Mouse (Mus musculus): Measurements from ENCODE around the gene Cyp24a1. TPM values are rescaled to one million over a fixed set of nuclear protein-coding genes. Genes with fewer than 3 reads are reported as not detected.
"Not testable (repeated sequence)": the region's sequence is repeated elsewhere in the genome, so short reads cannot be mapped to it uniquely, and the experiment has no call there.

Gene Cyp24a1
- total RNA-seq, 2 experiments from 2014 or later, result not detected

- no peak for ATAC-seq (replicated peaks; ENCODE audit: low FRiP score, poor library complexity, severe bottlenecking)
Measured at GRCm38 (mm10) chr2:170498011-170498410, 1.1 kb upstream of the Cyp24a1 start.

GRCm38 (mm10) chr2:170496154-170496930 lies 603 bp downstream of the Cyp24a1 start, which contains the start of gene Pfdn4:
Gene Pfdn4 (plus strand): TSS chr2:170496428.
- no peak for ATAC-seq (replicated peaks; ENCODE audit: low FRiP score, poor library complexity, severe bottlenecking)

DNA sequence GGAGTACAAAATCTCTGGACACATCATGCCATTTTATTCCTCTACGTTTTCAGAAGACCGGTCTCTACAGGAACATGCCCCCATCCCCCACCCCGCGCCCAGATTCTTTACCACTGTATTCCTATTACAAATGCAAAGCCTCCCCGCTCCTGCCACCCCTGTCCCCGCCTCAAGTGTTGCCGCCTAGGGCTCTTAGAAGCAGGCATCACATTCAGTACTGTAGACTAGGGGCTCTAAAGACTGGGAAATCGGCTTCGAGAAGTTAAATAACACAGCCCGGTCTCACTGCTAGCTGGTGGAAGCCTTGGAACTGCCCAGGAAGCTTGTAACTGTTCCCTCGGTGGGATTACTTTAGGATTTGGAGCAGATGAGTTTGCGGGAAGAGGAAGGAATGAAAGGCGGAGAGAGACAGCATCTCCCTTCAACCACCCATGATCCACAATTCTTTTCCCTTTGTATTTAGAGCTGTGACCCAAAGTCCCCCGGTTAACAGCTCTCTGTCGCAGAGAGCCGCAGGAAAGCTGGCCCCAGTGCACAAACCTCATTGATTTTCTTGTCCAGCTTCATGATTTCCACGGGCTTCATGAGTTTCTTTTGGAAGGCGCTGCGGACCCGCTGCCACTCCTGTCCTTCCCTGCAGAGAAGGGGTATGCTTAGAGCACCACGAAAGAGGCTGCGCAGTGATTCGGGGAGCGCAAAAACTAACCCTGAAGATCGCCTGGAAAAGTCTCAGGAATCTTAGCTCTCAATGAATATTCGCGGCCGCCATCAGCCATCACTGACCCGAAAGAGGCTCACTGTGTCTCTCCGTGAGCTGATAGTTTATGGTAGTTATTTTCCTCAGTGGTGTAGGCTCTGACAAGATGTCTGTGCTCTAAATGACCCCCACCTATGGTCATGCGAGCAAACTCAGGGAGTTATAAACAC lies 1.9 kb downstream of the Cyp24a1 start:
- ATAC-seq (replicated peaks; ENCODE audit: low FRiP score, poor library complexity, severe bottlenecking), result no peak

- no peak for ATAC-seq (replicated peaks; ENCODE audit: low FRiP score, poor library complexity, severe bottlenecking)
Measured at GRCm38 (mm10) chr2:170487890-170488502, 8.9 kb downstream of the Cyp24a1 start.

GRCm38 (mm10) chr2:170487202-170487601 lies 9.7 kb downstream of the Cyp24a1 start:
- no peak for ATAC-seq (replicated peaks; ENCODE audit: low FRiP score, poor library complexity, severe bottlenecking)

GRCm38 (mm10) chr2:170483914-170484313 lies 13.0 kb downstream of the Cyp24a1 start:
- no peak for ATAC-seq (replicated peaks; ENCODE audit: low FRiP score, poor library complexity, severe bottlenecking)

- ATAC-seq (replicated peaks; ENCODE audit: low FRiP score, poor library complexity, severe bottlenecking), result no peak
Measured at GRCm38 (mm10) chr2:170482019-170482540, 14.9 kb downstream of the Cyp24a1 start.

DNA sequence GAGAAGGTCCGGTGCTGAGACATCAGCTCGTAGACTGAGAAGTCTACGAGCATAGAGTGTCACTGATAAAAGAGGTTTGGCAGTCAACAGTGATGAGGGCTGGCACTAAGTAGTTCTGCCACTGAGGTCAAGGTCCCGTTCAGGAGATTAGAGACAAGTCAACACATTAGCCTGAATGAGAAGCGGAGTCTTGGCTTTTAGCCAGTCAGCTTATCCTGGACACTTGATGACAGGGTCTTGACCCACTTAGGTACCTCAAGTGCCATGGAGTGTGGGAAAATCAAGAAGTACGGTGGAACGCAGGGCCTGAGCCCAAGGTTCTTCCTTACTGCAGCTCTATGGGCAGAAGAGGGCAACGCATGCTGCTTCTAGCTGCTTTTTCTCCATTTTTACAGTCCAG lies 20.3 kb downstream of the Cyp24a1 start:
- no peak for ATAC-seq (replicated peaks; ENCODE audit: low FRiP score, poor library complexity, severe bottlenecking)

DNA sequence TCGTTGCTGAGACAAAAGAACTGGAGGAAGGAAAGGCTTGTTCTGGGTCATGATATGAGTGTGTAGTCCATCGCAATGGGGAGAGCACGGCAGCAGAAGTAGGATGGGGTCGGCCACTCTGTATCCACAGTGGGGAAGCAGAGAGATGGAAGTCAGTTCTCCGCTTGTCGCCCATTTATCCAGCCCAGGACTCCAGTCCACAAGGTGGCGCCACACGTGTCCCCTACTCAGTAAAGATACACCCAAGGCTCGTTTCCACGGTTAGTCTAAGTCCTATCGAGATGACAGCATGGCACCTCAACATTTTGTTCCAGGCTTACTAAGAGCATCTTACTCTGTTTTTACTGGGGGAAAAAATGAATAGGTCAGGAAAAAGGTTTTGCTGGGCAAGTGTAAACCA lies 20.7 kb downstream of the Cyp24a1 start:
- no peak for ATAC-seq (replicated peaks; ENCODE audit: low FRiP score, poor library complexity, severe bottlenecking)

GRCm38 (mm10) chr2:170475164-170475563 lies 21.8 kb downstream of the Cyp24a1 start:
- ATAC-seq (replicated peaks; ENCODE audit: low FRiP score, poor library complexity, severe bottlenecking), result no peak

GRCm38 (mm10) chr2:170474125-170474524 lies 22.8 kb downstream of the Cyp24a1 start:
- ATAC-seq (replicated peaks; ENCODE audit: low FRiP score, poor library complexity, severe bottlenecking), result no peak

- ATAC-seq (replicated peaks; ENCODE audit: low FRiP score, poor library complexity, severe bottlenecking), result no peak
Measured at GRCm38 (mm10) chr2:170470591-170470990, 26.4 kb downstream of the Cyp24a1 start.

DNA sequence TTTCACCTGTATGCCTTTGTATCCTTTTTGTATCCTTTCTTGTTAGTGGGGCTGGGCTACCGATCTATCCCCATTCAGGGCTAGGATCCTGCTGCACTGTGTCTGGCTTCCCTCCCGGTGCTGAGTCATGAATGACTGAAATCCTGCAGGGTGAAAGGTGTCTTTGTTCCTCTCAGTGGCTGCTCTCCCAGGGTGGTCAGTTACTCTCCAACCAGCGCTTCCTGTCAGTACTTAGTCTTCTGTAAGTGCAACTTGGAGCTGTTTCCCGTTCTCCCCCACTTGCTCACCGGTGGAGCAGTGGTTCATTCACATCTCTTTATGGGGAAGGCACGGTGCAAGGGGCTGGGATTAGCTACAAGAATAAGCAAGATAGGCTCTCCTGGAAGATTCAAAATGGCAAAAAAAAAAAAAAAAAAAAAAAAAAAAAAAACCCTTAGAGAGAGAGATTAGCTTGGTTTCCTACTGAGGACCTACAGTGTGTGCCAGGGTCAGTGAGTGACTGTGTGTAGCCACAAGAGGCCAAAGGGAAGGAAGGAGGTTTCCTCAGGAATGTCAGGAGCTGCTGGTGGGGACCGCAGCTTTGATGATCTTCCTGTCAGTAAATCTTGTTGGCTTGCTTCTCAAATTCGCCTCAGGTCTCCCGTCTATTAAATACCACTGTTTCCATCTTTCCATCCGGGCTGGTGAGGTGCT lies 27.2 kb downstream of the Cyp24a1 start:
- ATAC-seq (replicated peaks; ENCODE audit: low FRiP score, poor library complexity, severe bottlenecking), result no peak

- no peak for ATAC-seq (replicated peaks; ENCODE audit: low FRiP score, poor library complexity, severe bottlenecking)
Measured at GRCm38 (mm10) chr2:170468009-170468408, 28.9 kb downstream of the Cyp24a1 start.

DNA sequence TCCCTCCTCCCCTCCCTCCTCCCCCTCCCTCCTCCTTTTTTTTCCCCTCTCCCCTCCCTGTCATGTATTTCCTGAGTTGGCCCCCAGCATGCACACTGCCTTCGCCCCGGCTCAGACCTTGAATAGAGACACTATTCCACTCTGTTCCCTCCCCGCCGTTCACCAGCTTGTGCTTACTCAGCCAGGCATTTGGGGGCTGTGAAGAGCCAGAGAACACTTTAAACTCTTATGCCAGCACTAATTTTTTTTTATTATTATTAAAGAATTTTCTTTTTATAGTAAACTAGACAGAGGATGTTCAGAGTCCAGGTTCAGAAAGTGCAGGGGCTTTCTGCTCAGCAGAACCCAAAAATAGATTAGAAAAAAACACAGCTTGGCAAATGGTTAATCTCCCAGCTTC lies 32.1 kb downstream of the Cyp24a1 start:
- ATAC-seq (replicated peaks; ENCODE audit: low FRiP score, poor library complexity, severe bottlenecking), result no peak

DNA sequence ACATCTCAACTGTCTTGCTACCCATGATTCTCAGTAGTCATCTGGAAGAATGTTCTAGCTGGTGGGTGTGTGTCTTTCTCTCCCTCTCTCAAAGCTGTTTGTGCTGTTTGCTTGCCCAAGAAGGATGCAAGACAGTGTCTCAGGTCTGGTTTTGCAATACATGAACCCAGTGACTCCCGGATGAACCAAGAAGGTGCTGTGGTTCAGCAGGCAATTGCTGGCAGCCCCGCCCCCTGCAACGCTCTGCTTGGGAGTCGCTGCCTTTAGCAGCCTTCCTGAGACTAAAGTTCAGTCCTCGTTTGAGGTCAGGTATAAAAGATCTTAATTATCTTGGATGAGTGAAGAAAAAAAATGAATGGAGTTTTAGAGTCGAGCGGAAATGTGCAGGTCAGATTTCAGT lies 35.3 kb downstream of the Cyp24a1 start:
- no peak for ATAC-seq (replicated peaks; ENCODE audit: low FRiP score, poor library complexity, severe bottlenecking)

- ATAC-seq (replicated peaks; ENCODE audit: low FRiP score, poor library complexity, severe bottlenecking), result no peak
Measured at GRCm38 (mm10) chr2:170459805-170460204, 37.1 kb downstream of the Cyp24a1 start.

GRCm38 (mm10) chr2:170459183-170459582 lies 37.8 kb downstream of the Cyp24a1 start:
- no peak for ATAC-seq (replicated peaks; ENCODE audit: low FRiP score, poor library complexity, severe bottlenecking)

GRCm38 (mm10) chr2:170453809-170454208 lies 43.1 kb downstream of the Cyp24a1 start:
- not testable (repeated sequence) for ATAC-seq (replicated peaks; ENCODE audit: low FRiP score, poor library complexity, severe bottlenecking)

DNA sequence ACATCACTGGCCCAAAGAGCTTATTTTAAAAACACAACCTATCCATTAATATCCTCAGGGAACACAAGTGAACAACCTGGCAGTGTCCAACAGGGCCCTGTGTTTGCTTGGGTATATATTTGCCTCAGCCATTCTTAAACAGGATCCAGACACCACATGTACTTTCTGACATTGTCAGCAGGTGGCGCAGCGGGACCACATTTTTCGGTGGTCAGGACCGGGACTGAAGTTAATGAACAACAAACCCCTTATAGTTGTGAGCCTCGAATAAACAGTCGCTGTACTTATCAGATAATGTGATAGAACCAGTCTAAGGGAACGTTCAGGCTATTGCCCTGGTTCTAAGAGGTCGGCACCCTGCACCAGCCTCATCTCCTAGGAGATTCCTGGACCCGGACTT lies 46.0 kb downstream of the Cyp24a1 start:
- ATAC-seq (replicated peaks; ENCODE audit: low FRiP score, poor library complexity, severe bottlenecking), result no peak
